Mouse (Mus musculus): ENCODE results near the gene Dnajb9. TPM values are rescaled to one million over a fixed set of nuclear protein-coding genes. Genes with fewer than 3 reads are reported as not detected.
"Not testable (repeated sequence)": the region's sequence is repeated elsewhere in the genome, so short reads cannot be mapped to it uniquely, and the experiment has no call there.

Gene Dnajb9
- 10 to 100 TPM; 33.6 to 35.5 TPM for total RNA-seq (2021)
- long read RNA-seq, experiment 1, transcript Dnajb9-201 (3 exons, 2,461 nt): major isoform, 36 of 39 reads
- long read RNA-seq, experiment 1, partial matches to known transcripts: 3 of 39 reads
- long read RNA-seq, experiment 1, other reads (novel, unspliced or antisense): 0 of 39 reads
- long read RNA-seq, experiment 2, transcript Dnajb9-201 (3 exons, 2,461 nt): major isoform, 60 of 63 reads
- long read RNA-seq, experiment 2, partial matches to known transcripts: 0 of 63 reads
- long read RNA-seq, experiment 2, other reads (novel, unspliced or antisense): 3 of 63 reads

GRCm38 (mm10) chr12:44209824-44210752 is at the start of gene Dnajb9:
Gene Dnajb9, minus strand, starts transcription at chr12:44210326.
- peak; percentile 100 for DNase-seq (ENCODE audit: low spot score in 2 of 2)

DNA sequence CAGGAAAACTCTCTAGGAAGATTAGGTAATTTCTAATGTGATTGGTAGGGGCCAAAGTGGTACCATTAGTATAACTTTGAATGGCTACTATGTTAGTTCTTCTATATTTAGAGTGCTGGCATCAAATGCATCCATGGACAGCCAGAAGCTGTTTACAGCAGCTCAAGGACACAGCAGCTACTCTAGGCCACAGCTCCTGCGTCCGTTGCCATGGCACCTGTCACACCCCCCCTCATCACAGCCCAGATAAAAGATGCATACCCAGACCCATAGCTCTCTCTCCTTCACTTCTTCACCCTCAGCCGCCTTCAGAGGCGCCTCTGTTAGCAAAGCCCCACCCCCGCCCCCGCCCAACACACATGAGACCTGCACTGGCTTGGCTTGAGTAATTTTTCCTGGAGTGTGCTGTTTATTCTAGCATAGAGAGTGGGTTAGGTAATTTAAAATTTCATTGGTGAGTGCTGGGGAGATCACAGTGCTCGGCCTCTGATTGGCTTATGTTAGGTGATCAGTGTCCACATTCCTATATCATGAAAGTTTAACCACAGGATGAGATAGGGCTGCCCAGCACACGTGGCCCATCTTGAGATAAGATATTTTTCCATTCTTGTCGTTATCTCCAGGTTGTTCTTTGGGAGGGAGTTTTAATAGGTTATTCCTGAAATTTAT is 38.3 kb upstream of the Dnajb9 start:
- no peak for DNase-seq (ENCODE audit: low spot score in 2 of 2)

GRCm38 (mm10) chr12:44245739-44246138 is 35.6 kb upstream of the Dnajb9 start:
- DNase-seq (ENCODE audit: low spot score in 2 of 2): peak in 1 of 2 experiments; percentile 34

- DNase-seq (ENCODE audit: low spot score in 2 of 2): no peak
Observed at GRCm38 (mm10) chr12:44242407-44242806, 32.3 kb upstream of the Dnajb9 start.

DNA sequence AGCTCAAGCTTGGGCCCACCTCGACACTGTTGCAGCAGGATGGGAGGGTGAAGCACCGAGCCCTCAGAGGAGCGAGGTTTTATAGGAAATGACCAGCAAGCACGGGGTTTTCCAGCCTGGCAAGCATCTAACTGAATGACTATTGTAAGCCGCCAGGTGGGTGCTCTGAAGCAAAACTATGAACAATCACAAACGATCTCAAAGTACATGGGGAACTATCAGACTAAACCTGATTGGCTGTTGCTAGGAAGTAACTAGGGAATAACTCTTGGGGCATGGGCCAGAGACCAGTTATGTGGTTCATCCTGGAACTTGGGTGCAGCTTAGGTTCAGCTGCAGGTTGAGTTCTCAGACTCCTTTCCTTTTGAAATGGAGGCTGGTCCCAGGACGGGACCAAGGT is 31.0 kb upstream of the Dnajb9 start:
- DNase-seq (ENCODE audit: low spot score in 2 of 2): no peak

GRCm38 (mm10) chr12:44224650-44225049 is 14.5 kb upstream of the Dnajb9 start:
- DNase-seq (ENCODE audit: low spot score in 2 of 2): no peak

- no peak for DNase-seq (ENCODE audit: low spot score in 2 of 2)
Observed at GRCm38 (mm10) chr12:44223044-44223443, 12.9 kb upstream of the Dnajb9 start.

GRCm38 (mm10) chr12:44221651-44222356 is 11.7 kb upstream of the Dnajb9 start:
- DNase-seq (ENCODE audit: low spot score in 2 of 2): peak in 1 of 2 experiments; percentile 24

- DNase-seq (ENCODE audit: low spot score in 2 of 2): not testable (repeated sequence)
Observed at GRCm38 (mm10) chr12:44221070-44221469, 10.9 kb upstream of the Dnajb9 start, which contains the start of gene Pnpla8. Gene Pnpla8, plus strand, starts transcription at chr12:44221370.

- no peak for DNase-seq (ENCODE audit: low spot score in 2 of 2)
Observed at GRCm38 (mm10) chr12:44211555-44211954, 1.4 kb upstream of the Dnajb9 start.

- peak in 1 of 2 experiments; percentile 45 for DNase-seq (ENCODE audit: low spot score in 2 of 2)
Observed at GRCm38 (mm10) chr12:44209141-44209823, 844 bp downstream of the Dnajb9 start.

GRCm38 (mm10) chr12:44197873-44198525 is 12.1 kb downstream of the Dnajb9 start:
- DNase-seq (ENCODE audit: low spot score in 2 of 2): no peak

GRCm38 (mm10) chr12:44181081-44181982 is 28.8 kb downstream of the Dnajb9 start:
- DNase-seq (ENCODE audit: low spot score in 2 of 2): peak; percentile 59 to 73

- peak in 1 of 2 experiments; percentile 39 for DNase-seq (ENCODE audit: low spot score in 2 of 2)
Observed at GRCm38 (mm10) chr12:44177038-44177355, 33.1 kb downstream of the Dnajb9 start.

- peak; percentile 15 to 24 for DNase-seq (ENCODE audit: low spot score in 2 of 2)
Observed at GRCm38 (mm10) chr12:44176331-44177037, 33.6 kb downstream of the Dnajb9 start.

GRCm38 (mm10) chr12:44166949-44167348 is 43.2 kb downstream of the Dnajb9 start:
- peak in 1 of 2 experiments; percentile 89 for DNase-seq (ENCODE audit: low spot score in 2 of 2)

- no peak for DNase-seq (ENCODE audit: low spot score in 2 of 2)
Observed at GRCm38 (mm10) chr12:44159349-44159748, 50.8 kb downstream of the Dnajb9 start.

Measured in layer of hippocampus, postnatal 14 days (tissue).